Mouse (Mus musculus): Measurements from ENCODE around the gene Hykk. TPM values are rescaled to one million over a fixed set of nuclear protein-coding genes. Genes with fewer than 3 reads are reported as not detected.

Hykk gene
- polyA plus RNA-seq, 1 experiment from 2014 or later = 1.5 TPM

GRCm38 (mm10) chr9:54981291-54982191 lies 64.5 kb downstream of the Hykk start:
- 0 out of 2 replicates have a peak overlapping the region, but pooled peaks have one; percentile 9 for H3K9ac ChIP-seq
- peaks cover 16% of the 10 kb centered on the region for H3K4me1 ChIP-seq (replicated peaks)
- DNase-seq (peak; percentile 29), ATAC-seq (ENCODE audit: low read depth) (0 out of 2 replicates have a peak, but pooled peaks have one; percentile 57)
- no peak overlapping the region for H3K27ac ChIP-seq
- H3K27me3 ChIP-seq = peaks cover 60% of the 10 kb centered on the region
- H3K9me3 ChIP-seq (replicated peaks) = no peaks in the 10 kb centered on the region
- H3K4me3 ChIP-seq (replicated peaks) = peak overlapping the region; percentile 62
- H3K36me3 ChIP-seq = no peaks in the 10 kb centered on the region
- H3K4me2 ChIP-seq = peak overlapping the region; percentile 81
- 2% methylated on average over 84 of the region's 85 CpGs for WGBS (ENCODE audit: insufficient replicate concordance)

GRCm38 (mm10) chr9:54982401-54982800 lies 65.3 kb downstream of the Hykk start:
- 16% methylated on average over 7 of the region's 7 CpGs for WGBS (ENCODE audit: insufficient replicate concordance)
- Histone ChIP-seq H3K4me3 (replicated peaks) (0 out of 2 replicates have a peak overlapping the region, but pooled peaks have one; percentile 62), H3K4me2 (peak overlapping the region; percentile 81; the same call in 1 of the 2 replicates), H3K9ac (no peak overlapping the region), H3K36me3 (no peaks in the 10 kb centered on the region), H3K4me1 (replicated peaks) (peaks cover 16% of the 10 kb centered on the region), H3K27me3 (peaks cover 58% of the 10 kb centered on the region), H3K27ac (no peak overlapping the region), H3K9me3 (replicated peaks) (no peaks in the 10 kb centered on the region)
- no peak for ATAC-seq (ENCODE audit: low read depth)
- no peak for DNase-seq

- no peak overlapping the region for H3K4me3 ChIP-seq (replicated peaks)
- no peaks in the 10 kb centered on the region for H3K9me3 ChIP-seq (replicated peaks)
- no peak overlapping the region for H3K4me2 ChIP-seq
- H3K27me3 ChIP-seq = peaks cover 29% of the 10 kb centered on the region
- H3K27ac ChIP-seq = no peak overlapping the region
- H3K36me3 ChIP-seq = no peaks in the 10 kb centered on the region
- ATAC-seq (ENCODE audit: low read depth) = no peak
- peaks cover 1% of the 10 kb centered on the region; the same call in 1 of the 2 replicates for H3K4me1 ChIP-seq (replicated peaks)
- H3K9ac ChIP-seq = no peak overlapping the region
- no peak for DNase-seq
- 48% methylated on average over 3 of the region's 3 CpGs for WGBS (ENCODE audit: insufficient replicate concordance)
These were observed 73.3 kb downstream of the Hykk start for GRCm38 (mm10) chr9:54990362-54990761.

- Histone ChIP-seq H3K27me3 (peaks cover 24% of the 10 kb centered on the region), H3K27ac (no peak overlapping the region), H3K4me3 (replicated peaks) (no peak overlapping the region), H3K4me2 (no peak overlapping the region), H3K9me3 (replicated peaks) (no peaks in the 10 kb centered on the region), H3K9ac (no peak overlapping the region), H3K4me1 (replicated peaks) (peaks cover 7% of the 10 kb centered on the region), H3K36me3 (no peaks in the 10 kb centered on the region)
- DNase-seq (no peak), ATAC-seq (ENCODE audit: low read depth) (no peak)
- WGBS (ENCODE audit: insufficient replicate concordance) = 44% methylated on average over 3 of the region's 3 CpGs
These were observed 77.3 kb downstream of the Hykk start for GRCm38 (mm10) chr9:54994381-54994780.

GRCm38 (mm10) chr9:54995645-54996044 lies 78.6 kb downstream of the Hykk start:
- Histone ChIP-seq H3K4me2 (no peak overlapping the region), H3K27ac (no peak overlapping the region), H3K4me3 (replicated peaks) (no peak overlapping the region), H3K4me1 (replicated peaks) (peaks cover 7% of the 10 kb centered on the region), H3K9me3 (replicated peaks) (no peaks in the 10 kb centered on the region), H3K27me3 (peaks cover 24% of the 10 kb centered on the region), H3K36me3 (no peaks in the 10 kb centered on the region), H3K9ac (no peak overlapping the region)
- DNase-seq (peak; percentile 15), ATAC-seq (ENCODE audit: low read depth) (peak; percentile 81)
- 22% methylated on average over 3 of the region's 3 CpGs for WGBS (ENCODE audit: insufficient replicate concordance)

Other genes starting within 250 kb of the Hykk start
- gene Dnaja4, start 218.4 kb upstream of the Hykk start, polyA plus RNA-seq (2015; fragmentation: Nextera tagmentation; extraction: Ambion mirVana) = 21.1 and 23.4 TPM in 2 replicates
- gene Wdr61, start 182.8 kb upstream of the Hykk start, polyA plus RNA-seq (2015; fragmentation: Nextera tagmentation; extraction: Ambion mirVana) = 118 and 128 TPM in 2 replicates
- 3.2 and 3.8 TPM in 2 replicates for gene Crabp1, start 152.5 kb upstream of the Hykk start, polyA plus RNA-seq (2015; fragmentation: Nextera tagmentation; extraction: Ambion mirVana)
- 8.9 and 13.4 TPM in 2 replicates for gene Ireb2, start 53.5 kb upstream of the Hykk start, polyA plus RNA-seq (2015; fragmentation: Nextera tagmentation; extraction: Ambion mirVana)
- 203 and 226 TPM in 2 replicates for gene Psma4, start 33.5 kb downstream of the Hykk start, polyA plus RNA-seq (2015; fragmentation: Nextera tagmentation; extraction: Ambion mirVana)
- gene AY074887, start 33.7 kb downstream of the Hykk start, polyA plus RNA-seq (2015; fragmentation: Nextera tagmentation; extraction: Ambion mirVana) = 0.44 and 0.64 TPM in 2 replicates
- gene Chrna5, start 63.6 kb downstream of the Hykk start, polyA plus RNA-seq (2015; fragmentation: Nextera tagmentation; extraction: Ambion mirVana) = 0.03 TPM in 1 of 2 replicates, not detected in the other
- gene Chrna3, start 109.3 kb downstream of the Hykk start, polyA plus RNA-seq (2015; fragmentation: Nextera tagmentation; extraction: Ambion mirVana) = 0.05 TPM in 2 replicates
- 0.03 TPM in 1 of 2 replicates, not detected in the other for gene Chrnb4, start 131.5 kb downstream of the Hykk start, polyA plus RNA-seq (2015; fragmentation: Nextera tagmentation; extraction: Ambion mirVana)
- gene Ube2q2, start 231.6 kb downstream of the Hykk start, polyA plus RNA-seq (2015; fragmentation: Nextera tagmentation; extraction: Ambion mirVana) = 15.6 and 18.2 TPM in 2 replicates